Mouse (Mus musculus) liver, embryonic 14.5 days (tissue): ENCODE results near the gene Adam23.

Experiments
- CTCF ChIP-seq: IDR thresholded peaks from 2 replicates; pipeline ENCODE4 v1.5.1; 2016; ENCODE audit warnings: antibody characterized with exemption, low read depth, control low read depth
- EP300 ChIP-seq: IDR thresholded peaks from 2 replicates; pipeline ENCODE4 v1.6.1; 2016; ENCODE audit warnings: antibody characterized with exemption, low read depth

DNA sequence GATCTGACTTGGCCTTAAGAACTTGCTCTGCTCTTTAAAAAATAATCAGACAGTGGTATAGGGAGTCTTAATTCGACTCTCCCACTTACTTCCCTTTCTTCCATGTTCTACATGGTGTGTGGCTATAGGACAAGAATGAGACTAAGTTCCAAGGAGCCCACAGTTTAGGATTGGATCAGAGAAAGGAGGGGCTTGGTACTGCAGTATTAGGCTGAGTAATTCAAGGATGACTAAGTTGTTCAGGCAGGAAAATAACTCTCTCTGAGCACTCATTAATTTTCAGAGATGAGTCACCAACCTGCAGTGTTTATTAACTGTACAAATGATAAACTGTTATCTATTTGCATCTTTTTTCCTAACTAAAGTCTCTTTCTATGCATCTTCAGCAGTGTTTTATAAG lies 45.3 kb downstream of the Adam23 start:
- no peak for TF ChIP-seq CTCF
- no peak for TF ChIP-seq EP300
